Mouse (Mus musculus) lung, embryonic 16.5 days (tissue): Measurements from ENCODE around the gene B4galt2. TPM values are rescaled to one million over a fixed set of nuclear protein-coding genes. Genes with fewer than 3 reads are reported as not detected.

Experiments
- ATAC-seq: fragments of 200-750 bp; cut with Nextera tagmentation; 2 replicates; pipeline ENCODE4 v1.8.0; 2017; ENCODE audit warnings: low read depth, mild to moderate bottlenecking, moderate library complexity
- H3K27ac ChIP-seq: fragments of 300-500 bp; sonication (generic); 2 replicates; pipeline ENCODE4 v1.5.1; 2014; ENCODE audit warnings: mild to moderate bottlenecking, control low read depth, low read length
- H3K27me3 ChIP-seq: fragments of 300-500 bp; sonication (generic); 2 replicates; pipeline ENCODE4 v1.6.1; 2014; ENCODE audit warnings: low read depth, low read length, mixed read lengths; ENCODE audit not compliant: control insufficient read depth, insufficient read depth
- H3K36me3 ChIP-seq: fragments of 300-500 bp; sonication (generic); 2 replicates; pipeline ENCODE4 v1.6.1; 2014; ENCODE audit warnings: low read length; ENCODE audit not compliant: control insufficient read depth, insufficient read depth
- H3K4me1 ChIP-seq: fragments of 300-500 bp; sonication (generic); replicated peaks from 2 replicates; pipeline ENCODE4 v1.6.1; 2014; ENCODE audit warnings: low read length, mixed read lengths; ENCODE audit not compliant: control insufficient read depth, insufficient read depth
- H3K4me2 ChIP-seq: fragments of 300-500 bp; sonication (generic); 2 replicates; pipeline ENCODE4 v1.6.1; 2014; ENCODE audit warnings: low read depth, low read length, control low read depth
- H3K4me3 ChIP-seq: fragments of 300-500 bp; sonication (generic); 2 replicates; pipeline ENCODE4 v1.5.1; 2014; ENCODE audit warnings: mild to moderate bottlenecking, low read length, control low read depth
- H3K9ac ChIP-seq: fragments of 300-500 bp; sonication (generic); 2 replicates; pipeline ENCODE4 v1.6.1; 2014; ENCODE audit warnings: low read length, control low read depth
- H3K9me3 ChIP-seq: fragments of 300-500 bp; sonication (generic); 2 replicates; pipeline ENCODE4 v1.6.1; 2016; ENCODE audit warnings: low read length; ENCODE audit not compliant: control insufficient read depth
- WGBS: fragments of 180-500 bp; shearing (Covaris S2); extraction: QIAGEN DNeasy Blood & Tissue Kit; methylation state at CpG from one replicate; pipeline ENCODE4 v1.1.7; 2014; 5-methylcytosine and 5-hydroxymethylcytosine counted together
- polyA plus RNA-seq: library from polyadenylated mRNA; unstranded; fragments of >200 nt; fragmentation: Nextera tagmentation; extraction: Ambion mirVana; gene quantifications from 2 replicates; pipeline ENCODE4 v1.2.1, GENCODE M21; 2015

The B4galt2 gene
- polyA plus RNA-seq, 1 experiment from 2014 or later = 12.0 TPM

GRCm38 (mm10) chr4:117885994-117886393 is 2.7 kb upstream of the B4galt2 start:
- Histone ChIP-seq H3K36me3 (peaks cover 2% of the 10 kb centered on the region; the same call in 1 of the 2 replicates), H3K4me1 (peaks cover 23% of the 10 kb centered on the region), H3K27me3 (no peaks in the 10 kb centered on the region), H3K9me3 (no peaks in the 10 kb centered on the region), H3K9ac (peak overlapping the region; percentile 92; the same call in 1 of the 2 replicates), H3K27ac (no peak overlapping the region), H3K4me3 (peak overlapping the region; percentile 97), H3K4me2 (peak overlapping the region; percentile 98)
- no peak for ATAC-seq
- 78% methylated on average over 9 of the region's 9 CpGs for WGBS

GRCm38 (mm10) chr4:117885093-117885492 is 1.8 kb upstream of the B4galt2 start:
- no peak overlapping the region for H3K4me3 ChIP-seq
- no peak overlapping the region for H3K27ac ChIP-seq
- WGBS = 92% methylated on average over 10 of the region's 10 CpGs
- H3K27me3 ChIP-seq = no peaks in the 10 kb centered on the region
- H3K4me1 ChIP-seq = peaks cover 20% of the 10 kb centered on the region
- peaks cover 2% of the 10 kb centered on the region; the same call in 1 of the 2 replicates for H3K36me3 ChIP-seq
- ATAC-seq = no peak
- no peaks in the 10 kb centered on the region for H3K9me3 ChIP-seq
- no peak overlapping the region for H3K4me2 ChIP-seq
- no peak overlapping the region for H3K9ac ChIP-seq

GRCm38 (mm10) chr4:117884146-117884545 is 859 bp upstream of the B4galt2 start:
- H3K9ac ChIP-seq = no peak overlapping the region
- H3K4me3 ChIP-seq = no peak overlapping the region
- no peak overlapping the region for H3K27ac ChIP-seq
- H3K36me3 ChIP-seq = peaks cover 2% of the 10 kb centered on the region; the same call in 1 of the 2 replicates
- WGBS = 92% methylated on average over 1 of the region's 1 CpGs
- H3K4me2 ChIP-seq = no peak overlapping the region
- no peaks in the 10 kb centered on the region for H3K9me3 ChIP-seq
- ATAC-seq = no peak
- H3K27me3 ChIP-seq = no peaks in the 10 kb centered on the region
- peaks cover 20% of the 10 kb centered on the region for H3K4me1 ChIP-seq

- H3K36me3 ChIP-seq = peaks cover 9% of the 10 kb centered on the region
- 71% methylated on average over 5 of the region's 5 CpGs for WGBS
- H3K9me3 ChIP-seq = no peaks in the 10 kb centered on the region
- no peak overlapping the region for H3K4me2 ChIP-seq
- H3K4me1 ChIP-seq = peaks cover 8% of the 10 kb centered on the region
- H3K9ac ChIP-seq = no peak overlapping the region
- H3K27me3 ChIP-seq = no peaks in the 10 kb centered on the region
- no peak for ATAC-seq
- no peak overlapping the region for H3K4me3 ChIP-seq
- H3K27ac ChIP-seq = no peak overlapping the region
Measured at GRCm38 (mm10) chr4:117878703-117879102, 4.6 kb downstream of the B4galt2 start.

- ATAC-seq = no peak
- 58% methylated on average over 10 of the region's 10 CpGs for WGBS
- Histone ChIP-seq H3K27me3 (no peaks in the 10 kb centered on the region), H3K4me3 (no peak overlapping the region), H3K4me2 (no peak overlapping the region), H3K36me3 (peaks cover 9% of the 10 kb centered on the region), H3K9me3 (no peaks in the 10 kb centered on the region), H3K27ac (no peak overlapping the region), H3K9ac (no peak overlapping the region), H3K4me1 (peaks cover 5% of the 10 kb centered on the region)
Measured at GRCm38 (mm10) chr4:117878301-117878700, 5.0 kb downstream of the B4galt2 start.

- Histone ChIP-seq H3K9me3 (no peaks in the 10 kb centered on the region), H3K36me3 (peaks cover 9% of the 10 kb centered on the region), H3K9ac (no peak overlapping the region), H3K4me2 (no peak overlapping the region), H3K27ac (no peak overlapping the region), H3K27me3 (no peaks in the 10 kb centered on the region), H3K4me3 (no peak overlapping the region), H3K4me1 (peaks cover 6% of the 10 kb centered on the region; the same call in 1 of the 2 replicates)
- WGBS = 84% methylated on average over 9 of the region's 9 CpGs
- ATAC-seq = no peak
Measured at GRCm38 (mm10) chr4:117873615-117874014, 9.7 kb downstream of the B4galt2 start.

GRCm38 (mm10) chr4:117872471-117872886 is 10.8 kb downstream of the B4galt2 start, which contains the start of gene Ccdc24:
Ccdc24 (minus strand) TSS chr4:117872557.
- WGBS = 8% methylated on average over 14 of the region's 14 CpGs
- Histone ChIP-seq H3K27me3 (peaks cover under 1% of the 10 kb centered on the region; the same call in 1 of the 2 replicates), H3K36me3 (peaks cover 9% of the 10 kb centered on the region), H3K4me1 (peaks cover 6% of the 10 kb centered on the region; the same call in 1 of the 2 replicates), H3K4me2 (peak within 1 kb of the TSS; percentile 52), H3K4me3 (peak within 1 kb of the TSS; percentile 36), H3K9me3 (no peaks in the 10 kb centered on the region), H3K9ac (peak within 1 kb of the TSS; percentile 47), H3K27ac (no peak within 1 kb of the TSS)
- ATAC-seq = 0 out of 2 replicates have a peak, but pooled peaks have one; percentile 32

- H3K4me3 ChIP-seq = no peak overlapping the region
- H3K27ac ChIP-seq = no peak overlapping the region
- H3K4me2 ChIP-seq = no peak overlapping the region
- peaks cover 5% of the 10 kb centered on the region; the same call in 1 of the 2 replicates for H3K36me3 ChIP-seq
- no peak overlapping the region for H3K9ac ChIP-seq
- 42% methylated on average over 7 of the region's 7 CpGs for WGBS
- 0 out of 2 replicates have a peak, but pooled peaks have one; percentile 9 for ATAC-seq
- peaks cover 7% of the 10 kb centered on the region; the same call in 1 of the 2 replicates for H3K4me1 ChIP-seq
- H3K9me3 ChIP-seq = no peaks in the 10 kb centered on the region
- H3K27me3 ChIP-seq = peaks cover 4% of the 10 kb centered on the region; the same call in 1 of the 2 replicates
Measured at GRCm38 (mm10) chr4:117871787-117872186, 11.5 kb downstream of the B4galt2 start.

- H3K36me3 ChIP-seq = 0 out of 2 replicates have a peak, but pooled peaks cover 4% of the 10 kb centered on the region
- H3K4me3 ChIP-seq = no peak overlapping the region
- no peak overlapping the region for H3K4me2 ChIP-seq
- peaks cover 4% of the 10 kb centered on the region; the same call in 1 of the 2 replicates for H3K27me3 ChIP-seq
- peaks cover 17% of the 10 kb centered on the region for H3K4me1 ChIP-seq
- H3K27ac ChIP-seq = no peak overlapping the region
- H3K9me3 ChIP-seq = no peaks in the 10 kb centered on the region
- WGBS = 35% methylated on average over 1 of the region's 1 CpGs
- H3K9ac ChIP-seq = no peak overlapping the region
- ATAC-seq = no peak
Measured at GRCm38 (mm10) chr4:117870437-117870836, 12.8 kb downstream of the B4galt2 start.
